Mouse (Mus musculus) liver, postnatal 0 days (tissue): ENCODE measurements around the gene Crot.

Source experiments
- CTCF ChIP-seq: sonication (generic); IDR thresholded peaks from 2 replicates; pipeline ENCODE4 v1.5.1; 2016; ENCODE audit warnings: antibody characterized with exemption, low read depth
- EP300 ChIP-seq: IDR thresholded peaks from 2 replicates; pipeline ENCODE4 v1.6.1; 2016; ENCODE audit warnings: antibody characterized with exemption, low read depth, mild to moderate bottlenecking

DNA sequence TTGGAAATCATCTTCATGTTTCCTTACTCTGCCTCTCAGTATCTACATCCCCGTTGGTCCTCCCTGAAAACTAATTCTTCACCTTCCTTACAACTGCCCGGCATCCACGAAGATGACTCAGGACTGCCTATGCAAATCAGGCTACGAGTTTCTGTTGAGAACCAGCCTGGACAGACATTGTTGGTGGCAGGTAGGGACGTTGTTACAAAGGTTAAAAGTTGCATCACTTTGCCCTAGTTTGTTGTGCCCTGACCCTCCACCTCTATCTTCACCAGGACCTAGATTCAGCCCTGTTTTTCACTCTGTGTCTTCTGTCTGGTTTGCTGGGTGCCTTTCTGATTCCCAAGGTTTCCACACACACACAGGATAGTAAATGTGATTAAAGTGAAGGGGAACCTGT, 36.7 kb upstream of the Crot start:
- TF ChIP-seq EP300 = peak; percentile 34; the same call in 1 of the 2 replicates
- no peak for TF ChIP-seq CTCF
